Mouse (Mus musculus) intestine, postnatal 0 days (tissue): Measurements from ENCODE around the gene Dgkq. TPM values are rescaled to one million over a fixed set of nuclear protein-coding genes. Genes with fewer than 3 reads are reported as not detected.

ENCODE experiments used
- ATAC-seq: fragments of 200-750 bp; cut with Nextera tagmentation; 2 replicates; pipeline ENCODE4 v1.8.0; 2017; ENCODE audit warnings: mild to moderate bottlenecking, moderate TSS enrichment, moderate library complexity
- H3K27ac ChIP-seq: fragments of 300-500 bp; sonication (generic); 2 replicates; pipeline ENCODE4 v1.5.1; 2014; ENCODE audit warnings: mild to moderate bottlenecking, low read depth, low read length, moderate library complexity
- H3K27me3 ChIP-seq: fragments of 300-500 bp; sonication (generic); replicated peaks from 2 replicates; pipeline ENCODE4 v1.6.1; 2014; ENCODE audit warnings: low read length, mixed read lengths; ENCODE audit not compliant: control insufficient read depth, insufficient read depth
- H3K36me3 ChIP-seq: fragments of 300-500 bp; sonication (generic); 2 replicates; pipeline ENCODE4 v1.6.1; 2014; ENCODE audit warnings: mild to moderate bottlenecking, moderate library complexity; ENCODE audit not compliant: control insufficient read depth, insufficient read depth
- H3K4me1 ChIP-seq: fragments of 300-500 bp; sonication (generic); replicated peaks from 2 replicates; pipeline ENCODE4 v1.6.1; 2014; ENCODE audit warnings: antibody characterized with exemption, low read length, mixed read lengths; ENCODE audit not compliant: control insufficient read depth, insufficient read depth
- H3K4me2 ChIP-seq: fragments of 300-500 bp; sonication (generic); replicated peaks from 2 replicates; pipeline ENCODE4 v1.6.1; 2014; ENCODE audit warnings: low read depth, mild to moderate bottlenecking, moderate library complexity
- H3K4me3 ChIP-seq: fragments of 300-500 bp; sonication (generic); 2 replicates; pipeline ENCODE4 v1.5.1; 2014; ENCODE audit warnings: low read depth, low read length
- H3K9ac ChIP-seq: fragments of 300-500 bp; sonication (generic); 2 replicates; pipeline ENCODE4 v1.6.1; 2014; ENCODE audit warnings: mild to moderate bottlenecking, low read depth, low read length
- H3K9me3 ChIP-seq: fragments of 300-500 bp; sonication (generic); 2 replicates; pipeline ENCODE4 v1.6.1; 2016; ENCODE audit warnings: mixed run types; ENCODE audit not compliant: control insufficient read depth
- CTCF ChIP-seq: sonication (generic); IDR thresholded peaks from 2 replicates; pipeline ENCODE4 v1.5.1; 2016; ENCODE audit warnings: low read depth, mild to moderate bottlenecking, control low read depth, antibody characterized with exemption, moderate library complexity
- WGBS: fragments of 180-500 bp; shearing (Covaris S2); extraction: QIAGEN DNeasy Blood & Tissue Kit; methylation state at CpG from one replicate; pipeline ENCODE4 v1.1.7; 2014; 5-methylcytosine and 5-hydroxymethylcytosine counted together
- polyA plus RNA-seq: library from polyadenylated mRNA; unstranded; fragments of >200 nt; fragmentation: Nextera tagmentation; extraction: Ambion mirVana; gene quantifications from 2 replicates; pipeline ENCODE4 v1.2.1, GENCODE M21; 2015

Dgkq gene
- polyA plus RNA-seq, 1 experiment from 2014 or later: 10.3 TPM

DNA sequence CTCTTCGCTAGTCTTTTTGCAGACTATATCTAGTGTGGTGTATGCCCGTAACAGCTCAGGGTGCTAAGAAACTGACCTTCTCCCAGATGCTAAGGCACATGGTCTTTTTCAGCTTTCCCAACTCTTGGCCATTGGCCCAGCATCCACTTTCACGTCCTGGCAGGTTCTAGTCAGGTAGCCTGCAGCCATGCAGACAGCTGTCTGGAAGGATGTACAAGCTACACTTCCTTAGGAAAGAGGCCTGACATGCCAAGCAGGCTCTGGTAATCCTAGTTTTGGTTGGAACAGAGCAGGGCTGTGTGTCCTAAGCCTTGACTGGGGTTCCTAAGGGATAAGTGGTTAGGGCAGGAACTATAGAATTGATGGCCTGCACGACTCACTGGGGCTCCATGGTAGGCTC is 6.7 kb downstream of the Dgkq start:
- Histone ChIP-seq H3K9ac (no peak overlapping the region), H3K36me3 (peaks cover 3% of the 10 kb centered on the region; the same call in 1 of the 2 replicates), H3K4me3 (no peak overlapping the region), H3K4me1 (no peaks in the 10 kb centered on the region; the same call in 1 of the 2 replicates), H3K9me3 (no peaks in the 10 kb centered on the region), H3K27ac (no peak overlapping the region), H3K27me3 (no peaks in the 10 kb centered on the region), H3K4me2 (no peak overlapping the region)
- WGBS: 84% methylated on average over 4 of the region's 4 CpGs
- ATAC-seq: no peak
- no peak for TF ChIP-seq CTCF

DNA sequence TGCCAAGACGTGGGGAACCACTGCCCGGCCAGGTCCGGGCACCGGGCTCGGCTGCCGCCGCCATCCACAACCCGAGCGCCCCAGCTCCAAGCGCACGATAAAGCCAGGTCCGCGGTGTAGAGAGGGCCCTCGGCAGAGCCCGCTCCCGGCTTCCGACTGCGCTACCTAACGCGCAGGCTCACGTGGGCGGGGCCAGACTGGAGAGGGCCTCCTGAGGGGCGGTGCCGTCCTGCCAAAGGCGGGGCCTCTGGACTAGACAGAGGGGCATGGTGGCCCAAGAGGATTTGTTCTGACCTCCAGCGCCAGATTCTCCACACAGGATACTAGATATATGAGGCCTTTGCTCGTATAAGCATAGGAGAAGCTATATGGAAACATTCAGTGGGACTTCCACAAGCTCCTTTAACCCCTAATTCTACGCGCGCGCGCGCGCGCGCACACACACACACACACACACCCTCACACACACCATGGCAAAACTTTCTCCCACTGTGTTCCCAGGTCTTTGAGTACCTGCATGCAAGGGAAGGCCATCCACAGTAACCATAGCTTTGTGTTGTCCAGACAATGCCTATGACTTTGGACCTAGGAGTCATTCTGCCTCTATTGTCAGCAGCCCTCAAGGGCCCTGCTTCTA is 8.7 kb downstream of the Dgkq start:
- no peak for TF ChIP-seq CTCF
- 14% methylated on average over 31 of the region's 36 CpGs for WGBS
- ATAC-seq: peak; percentile 89
- Histone ChIP-seq H3K36me3 (peaks cover 22% of the 10 kb centered on the region), H3K9me3 (no peaks in the 10 kb centered on the region), H3K27ac (peak overlapping the region; percentile 88), H3K4me2 (peak overlapping the region; percentile 86), H3K4me3 (peak overlapping the region; percentile 77), H3K4me1 (no peaks in the 10 kb centered on the region; the same call in 1 of the 2 replicates), H3K27me3 (no peaks in the 10 kb centered on the region), H3K9ac (peak overlapping the region; percentile 86)

DNA sequence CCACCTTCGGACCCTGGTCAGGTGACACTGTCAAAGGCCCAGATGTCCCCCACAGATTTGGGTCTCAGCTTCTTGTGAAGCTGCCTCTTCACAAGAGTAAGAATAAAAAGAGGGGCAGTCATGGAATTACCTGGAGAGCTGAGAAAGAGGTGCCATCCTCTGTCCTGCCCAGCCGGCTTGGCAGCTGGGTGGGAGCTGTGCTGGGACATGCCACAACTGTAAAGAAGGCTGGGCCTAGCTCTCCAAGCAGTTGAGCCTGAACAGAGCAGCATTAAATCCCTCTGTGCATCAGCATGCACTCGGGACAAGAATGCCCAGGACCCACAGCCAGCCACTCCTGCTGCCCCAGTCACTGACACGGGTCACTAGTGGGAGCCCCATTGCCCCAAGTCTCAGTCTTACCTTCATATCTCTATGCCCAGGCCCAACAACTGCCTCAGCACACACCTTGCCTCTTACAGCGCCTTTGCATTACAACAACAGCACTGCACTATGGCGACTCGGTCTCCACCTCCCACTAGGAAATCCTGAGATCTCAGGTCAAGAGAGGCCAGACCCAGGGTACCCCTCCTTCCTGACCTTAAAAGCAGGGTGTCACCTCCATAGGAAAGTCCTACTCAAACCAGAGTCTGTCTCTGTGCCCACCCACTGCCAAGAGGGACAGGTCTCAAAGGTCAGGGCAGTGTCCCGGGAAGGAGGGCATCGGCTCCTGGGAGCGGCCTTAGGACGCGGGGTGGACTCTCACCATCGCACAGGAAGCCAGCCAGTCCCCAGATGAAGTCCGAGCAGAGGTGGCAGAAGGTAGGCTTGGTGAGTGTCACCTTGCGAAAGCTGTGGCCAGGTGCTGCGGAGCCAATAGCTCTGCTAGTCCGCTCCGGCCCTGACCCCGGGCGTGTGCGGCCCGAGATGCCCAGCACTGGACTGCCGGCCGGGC is 9.5 kb downstream of the Dgkq start, which contains the start of gene Idua:
Gene Idua, plus strand, starts transcription at position 634 of the 934 bp plus-strand sequence.
- H3K9me3 ChIP-seq: no peaks in the 10 kb centered on the region
- H3K27me3 ChIP-seq: no peaks in the 10 kb centered on the region
- no peak for TF ChIP-seq CTCF
- H3K4me2 ChIP-seq: peak within 1 kb of the TSS; percentile 86
- peaks cover 30% of the 10 kb centered on the region for H3K36me3 ChIP-seq
- H3K27ac ChIP-seq: peak within 1 kb of the TSS; percentile 88
- H3K4me1 ChIP-seq: no peaks in the 10 kb centered on the region; the same call in 1 of the 2 replicates
- WGBS: 7% methylated on average over 24 of the region's 24 CpGs
- ATAC-seq: peak; percentile 64
- H3K9ac ChIP-seq: peak within 1 kb of the TSS; percentile 86
- peak within 1 kb of the TSS; percentile 77 for H3K4me3 ChIP-seq

DNA sequence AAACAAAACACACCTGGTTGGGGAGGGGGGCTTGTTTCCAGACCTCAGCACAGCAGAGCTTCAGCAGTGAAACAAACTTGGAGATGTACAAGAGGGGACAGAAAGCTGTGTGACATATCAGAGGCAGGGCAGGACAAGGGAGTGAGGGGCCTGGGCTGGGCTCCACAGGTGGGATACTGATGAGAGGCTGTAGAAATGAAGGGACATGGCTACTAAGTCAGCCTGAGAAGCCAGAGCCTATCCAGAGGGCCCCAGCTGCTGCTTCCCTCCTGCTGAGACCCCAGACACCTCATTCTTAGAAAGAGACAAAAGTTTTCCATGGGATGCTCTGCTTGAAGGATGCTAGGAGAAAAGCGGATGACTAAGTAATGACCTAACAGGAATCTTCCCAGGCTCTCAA is 10.9 kb downstream of the Dgkq start:
- Histone ChIP-seq H3K4me2 (peak overlapping the region; percentile 86), H3K9ac (no peak overlapping the region), H3K9me3 (no peaks in the 10 kb centered on the region), H3K27ac (0 out of 2 replicates have a peak overlapping the region, but pooled peaks have one; percentile 7), H3K27me3 (no peaks in the 10 kb centered on the region), H3K4me3 (no peak overlapping the region), H3K36me3 (peaks cover 43% of the 10 kb centered on the region), H3K4me1 (peaks cover 3% of the 10 kb centered on the region; the same call in 1 of the 2 replicates)
- ATAC-seq: no peak
- WGBS: 82% methylated on average over 1 of the region's 1 CpGs
- TF ChIP-seq CTCF: no peak

DNA sequence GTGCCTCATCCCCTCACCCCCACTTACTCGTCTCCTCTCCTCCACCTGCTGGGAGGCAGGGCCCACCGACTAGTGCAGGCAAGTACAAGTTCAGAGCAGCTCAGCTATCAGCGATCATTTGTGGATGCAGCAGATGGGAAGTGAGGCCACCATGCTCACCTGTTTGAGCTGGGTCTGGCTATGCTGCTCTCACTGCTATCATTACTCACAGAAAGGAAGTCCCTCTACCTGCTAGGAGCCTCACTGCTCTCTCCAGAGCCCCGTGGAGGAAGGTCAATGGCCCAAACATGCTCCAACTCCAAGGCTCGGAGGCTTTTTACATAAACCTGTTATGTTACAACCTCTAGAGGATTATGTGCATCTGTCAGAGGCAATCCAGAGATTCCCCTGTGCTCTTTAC is 12.1 kb downstream of the Dgkq start:
- H3K4me1 ChIP-seq: peaks cover 3% of the 10 kb centered on the region; the same call in 1 of the 2 replicates
- no peaks in the 10 kb centered on the region for H3K9me3 ChIP-seq
- H3K27me3 ChIP-seq: no peaks in the 10 kb centered on the region
- TF ChIP-seq CTCF: no peak
- 79% methylated on average over 5 of the region's 5 CpGs for WGBS
- ATAC-seq: no peak
- no peak overlapping the region for H3K9ac ChIP-seq
- no peak overlapping the region for H3K27ac ChIP-seq
- H3K36me3 ChIP-seq: peaks cover 55% of the 10 kb centered on the region
- no peak overlapping the region for H3K4me3 ChIP-seq
- H3K4me2 ChIP-seq: no peak overlapping the region
